Mouse (Mus musculus) midbrain, embryonic 13.5 days (tissue): Measurements from ENCODE around the gene Iqcn. TPM values are rescaled to one million over a fixed set of nuclear protein-coding genes. Genes with fewer than 3 reads are reported as not detected.

Experiments
- ATAC-seq: fragments of 200-750 bp; cut with Nextera tagmentation; 2 replicates; pipeline ENCODE4 v1.8.0; 2017; ENCODE audit warnings: mild to moderate bottlenecking, moderate TSS enrichment, moderate library complexity
- H3K27ac ChIP-seq: fragments of 300-500 bp; sonication (generic); 2 replicates; pipeline ENCODE4 v1.5.1; 2015; ENCODE audit warnings: inconsistent platforms, mild to moderate bottlenecking, moderate library complexity
- H3K27me3 ChIP-seq: fragments of 300-500 bp; sonication (generic); 2 replicates; pipeline ENCODE4 v1.6.1; 2015; ENCODE audit warnings: mild to moderate bottlenecking, inconsistent platforms
- H3K36me3 ChIP-seq: fragments of 300-500 bp; sonication (generic); 2 replicates; pipeline ENCODE4 v1.6.1; 2015; ENCODE audit warnings: mild to moderate bottlenecking, inconsistent platforms
- H3K4me1 ChIP-seq: fragments of 300-500 bp; sonication (generic); replicated peaks from 2 replicates; pipeline ENCODE4 v1.6.1; 2015; ENCODE audit warnings: inconsistent platforms
- H3K4me2 ChIP-seq: fragments of 300-500 bp; sonication (generic); replicated peaks from 2 replicates; pipeline ENCODE4 v1.6.1; 2015; ENCODE audit warnings: moderate library complexity, mild to moderate bottlenecking, inconsistent platforms
- H3K4me3 ChIP-seq: fragments of 300-500 bp; sonication (generic); replicated peaks from 2 replicates; pipeline ENCODE4 v1.5.1; 2015; ENCODE audit warnings: mild to moderate bottlenecking, inconsistent platforms
- H3K9ac ChIP-seq: fragments of 300-500 bp; sonication (generic); replicated peaks from 2 replicates; pipeline ENCODE4 v1.6.1; 2015; ENCODE audit warnings: mild to moderate bottlenecking, inconsistent platforms
- H3K9me3 ChIP-seq: fragments of 300-500 bp; sonication (generic); 2 replicates; pipeline ENCODE4 v1.6.1; 2016; ENCODE audit warnings: mild to moderate bottlenecking, inconsistent platforms
- WGBS: fragments of 180-500 bp; shearing (Covaris S2); methylation state at CpG from one replicate; pipeline ENCODE4 v1.1.7; 2015; 5-methylcytosine and 5-hydroxymethylcytosine counted together
- polyA plus RNA-seq: library from polyadenylated mRNA; unstranded; fragments of >200 nt; fragmentation: Nextera tagmentation; extraction: Ambion mirVana; gene quantifications from 2 replicates; pipeline ENCODE4 v1.2.1, GENCODE M21; 2015

Gene Iqcn
- polyA plus RNA-seq, 1 experiment from 2014 or later = 0.07 TPM

GRCm38 (mm10) chr8:70696019-70696885 is 7.0 kb upstream of the Iqcn start:
- Histone ChIP-seq H3K4me2 (peak overlapping the region; percentile 53), H3K27me3 (no peaks in the 10 kb centered on the region), H3K4me1 (peaks cover 49% of the 10 kb centered on the region), H3K9me3 (no peaks in the 10 kb centered on the region), H3K4me3 (peak overlapping the region; percentile 23), H3K27ac (peak overlapping the region; percentile 100), H3K36me3 (no peaks in the 10 kb centered on the region), H3K9ac (peak overlapping the region; percentile 51)
- ATAC-seq = no peak
- 7% methylated on average over 31 of the region's 31 CpGs for WGBS

GRCm38 (mm10) chr8:70696946-70697345 is 6.3 kb upstream of the Iqcn start:
- H3K4me2 ChIP-seq = peak overlapping the region; percentile 53
- H3K4me1 ChIP-seq = peaks cover 49% of the 10 kb centered on the region
- no peak for ATAC-seq
- H3K9ac ChIP-seq = peak overlapping the region; percentile 51
- no peaks in the 10 kb centered on the region for H3K9me3 ChIP-seq
- H3K4me3 ChIP-seq = peak overlapping the region; percentile 23
- peak overlapping the region; percentile 100 for H3K27ac ChIP-seq
- WGBS = 51% methylated on average over 4 of the region's 4 CpGs
- H3K36me3 ChIP-seq = peaks cover under 1% of the 10 kb centered on the region; the same call in 1 of the 2 replicates
- no peaks in the 10 kb centered on the region for H3K27me3 ChIP-seq

GRCm38 (mm10) chr8:70697366-70698250 is 5.6 kb upstream of the Iqcn start:
- peak overlapping the region; percentile 100 for H3K9ac ChIP-seq
- peak overlapping the region; percentile 81 for H3K4me2 ChIP-seq
- ATAC-seq = no peak
- no peaks in the 10 kb centered on the region for H3K9me3 ChIP-seq
- H3K27me3 ChIP-seq = no peaks in the 10 kb centered on the region
- H3K36me3 ChIP-seq = peaks cover 2% of the 10 kb centered on the region; the same call in 1 of the 2 replicates
- H3K27ac ChIP-seq = peak overlapping the region; percentile 100
- peak overlapping the region; percentile 98 for H3K4me3 ChIP-seq
- peaks cover 50% of the 10 kb centered on the region for H3K4me1 ChIP-seq
- 77% methylated on average over 12 of the region's 12 CpGs for WGBS

- no peaks in the 10 kb centered on the region for H3K27me3 ChIP-seq
- WGBS = under 1% methylated on average over 66 of the region's 69 CpGs
- peaks cover 59% of the 10 kb centered on the region for H3K4me1 ChIP-seq
Observed at GRCm38 (mm10) chr8:70698310-70699109, 4.7 kb upstream of the Iqcn start, which contains the start of gene Jund. Jund (plus strand) TSS chr8:70698949.

GRCm38 (mm10) chr8:70699116-70699833 is 4.0 kb upstream of the Iqcn start:
- peak overlapping the region; percentile 100 for H3K9ac ChIP-seq
- H3K27ac ChIP-seq = peak overlapping the region; percentile 100
- H3K36me3 ChIP-seq = peaks cover 18% of the 10 kb centered on the region
- peak; percentile 13 for ATAC-seq
- peaks cover 65% of the 10 kb centered on the region for H3K4me1 ChIP-seq
- no peaks in the 10 kb centered on the region for H3K27me3 ChIP-seq
- no peaks in the 10 kb centered on the region for H3K9me3 ChIP-seq
- peak overlapping the region; percentile 81 for H3K4me2 ChIP-seq
- H3K4me3 ChIP-seq = peak overlapping the region; percentile 98
- under 1% methylated on average over 80 of the region's 89 CpGs for WGBS

More at GRCm38 (mm10) chr8:70698310-70699109, 4.7 kb upstream of the Iqcn start, which contains the start of gene Jund:
- H3K27ac ChIP-seq = peak within 1 kb of the TSS; percentile 100
- peak within 1 kb of the TSS; percentile 100 for H3K9ac ChIP-seq
- peak within 1 kb of the TSS; percentile 81 for H3K4me2 ChIP-seq
- peak; percentile 83 for ATAC-seq
- H3K4me3 ChIP-seq = peak within 1 kb of the TSS; percentile 98
- H3K9me3 ChIP-seq = no peaks in the 10 kb centered on the region
- peaks cover 10% of the 10 kb centered on the region for H3K36me3 ChIP-seq

GRCm38 (mm10) chr8:70699834-70700554 is 3.3 kb upstream of the Iqcn start:
- H3K27ac ChIP-seq = peak overlapping the region; percentile 100
- peaks cover 24% of the 10 kb centered on the region for H3K36me3 ChIP-seq
- peak overlapping the region; percentile 81 for H3K4me2 ChIP-seq
- H3K27me3 ChIP-seq = no peaks in the 10 kb centered on the region
- peak overlapping the region; percentile 100 for H3K9ac ChIP-seq
- peak; percentile 10 for ATAC-seq
- peaks cover 65% of the 10 kb centered on the region for H3K4me1 ChIP-seq
- no peaks in the 10 kb centered on the region for H3K9me3 ChIP-seq
- under 1% methylated on average over 57 of the region's 59 CpGs for WGBS
- peak overlapping the region; percentile 98 for H3K4me3 ChIP-seq

- H3K9ac ChIP-seq = peak overlapping the region; percentile 100
- H3K27me3 ChIP-seq = no peaks in the 10 kb centered on the region
- H3K4me3 ChIP-seq = peak overlapping the region; percentile 98
- no peaks in the 10 kb centered on the region for H3K9me3 ChIP-seq
- H3K4me1 ChIP-seq = peaks cover 61% of the 10 kb centered on the region
- H3K36me3 ChIP-seq = peaks cover 24% of the 10 kb centered on the region
- peak overlapping the region; percentile 81 for H3K4me2 ChIP-seq
- ATAC-seq = peak; percentile 36
- under 1% methylated on average over 20 of the region's 20 CpGs for WGBS
- H3K27ac ChIP-seq = peak overlapping the region; percentile 100
Observed at GRCm38 (mm10) chr8:70700555-70700922, 2.7 kb upstream of the Iqcn start.

GRCm38 (mm10) chr8:70701048-70701981 is 1.9 kb upstream of the Iqcn start:
- Histone ChIP-seq H3K4me1 (peaks cover 53% of the 10 kb centered on the region), H3K27ac (peak overlapping the region; percentile 100), H3K27me3 (no peaks in the 10 kb centered on the region), H3K36me3 (peaks cover 24% of the 10 kb centered on the region), H3K4me2 (peak overlapping the region; percentile 81), H3K9ac (peak overlapping the region; percentile 100), H3K4me3 (peak overlapping the region; percentile 98), H3K9me3 (no peaks in the 10 kb centered on the region)
- 49% methylated on average over 10 of the region's 10 CpGs for WGBS
- ATAC-seq = no peak

- 84% methylated on average over 2 of the region's 2 CpGs for WGBS
- Histone ChIP-seq H3K4me2 (peak overlapping the region; percentile 81), H3K27me3 (no peaks in the 10 kb centered on the region), H3K4me3 (peak overlapping the region; percentile 98), H3K4me1 (peaks cover 44% of the 10 kb centered on the region), H3K9me3 (no peaks in the 10 kb centered on the region), H3K27ac (no peak overlapping the region), H3K36me3 (peaks cover 24% of the 10 kb centered on the region), H3K9ac (peak overlapping the region; percentile 100; the same call in 1 of the 2 replicates)
- no peak for ATAC-seq
Observed at GRCm38 (mm10) chr8:70701982-70702841, 1.0 kb upstream of the Iqcn start.
